Mouse (Mus musculus): ENCODE measurements around the gene Mtmr11. TPM values are rescaled to one million over a fixed set of nuclear protein-coding genes. Genes with fewer than 3 reads are reported as not detected.

Gene Mtmr11
- total RNA-seq, 1 experiment: 4.0 TPM

- Histone ChIP-seq H3K36me3 (ENCODE audit: control insufficient read depth, insufficient read depth, low read length, poor library complexity, severe bottlenecking) (0 out of 2 replicates have a peak, but pooled peaks cover 2% of the 10 kb centered on the region), H3K9me3 (ENCODE audit: control insufficient read depth, insufficient read depth, low read depth, low read length) (no peaks in the 10 kb centered on the region), H3K27ac (ENCODE audit: insufficient read depth, low read depth, low read length, poor library complexity, severe bottlenecking) (no peak overlapping the region), H3K4me3 (ENCODE audit: insufficient read depth in 1 of 2, low read depth in 1 of 2, low read length in 2 of 2, poor library complexity in 1 of 2, severe bottlenecking in 1 of 2) (no peak overlapping the region; a peak in 1 of 4 replicates), H3K4me1 (ENCODE audit: control insufficient read depth in 2 of 2, insufficient read depth in 2 of 2, low read length in 2 of 2, poor library complexity in 1 of 2) (peaks cover 11 to 25% of the 10 kb centered on the region in 2 experiments), H3K9ac (ENCODE audit: insufficient read depth, low read depth, low read length, poor library complexity, severe bottlenecking) (no peak overlapping the region)
- DNase-seq (ENCODE audit: low read depth, low spot score): no peak
- in situ Hi-C loops (cut with MboI; ENCODE audit: low sequenced_read_pairs in 2 of 2, unreplicated experiment in 2 of 2): no loop called here
- no peak for TF ChIP-seq MAFK (IDR thresholded peaks at IDR 0.05; ENCODE audit: insufficient read depth, low read depth, low read length)
Measured at GRCm38 (mm10) chr3:96160222-96160802, 1.5 kb upstream of the Mtmr11 start.

GRCm38 (mm10) chr3:96160803-96161516 lies 844 bp upstream of the Mtmr11 start:
- Histone ChIP-seq H3K27ac (ENCODE audit: insufficient read depth, low read depth, low read length, poor library complexity, severe bottlenecking) (no peak overlapping the region), H3K4me1 (ENCODE audit: control insufficient read depth in 2 of 2, insufficient read depth in 2 of 2, low read length in 2 of 2, poor library complexity in 1 of 2) (peaks cover 11 to 21% of the 10 kb centered on the region in 2 experiments), H3K9ac (ENCODE audit: insufficient read depth, low read depth, low read length, poor library complexity, severe bottlenecking) (no peak overlapping the region), H3K4me3 (ENCODE audit: insufficient read depth in 1 of 2, low read depth in 1 of 2, low read length in 2 of 2, poor library complexity in 1 of 2, severe bottlenecking in 1 of 2) (peak overlapping the region; percentile 51 to 64), H3K9me3 (ENCODE audit: control insufficient read depth, insufficient read depth, low read depth, low read length) (no peaks in the 10 kb centered on the region), H3K36me3 (ENCODE audit: control insufficient read depth, insufficient read depth, low read length, poor library complexity, severe bottlenecking) (no peaks in the 10 kb centered on the region)
- TF ChIP-seq HCFC1 (IDR thresholded peaks at IDR 0.05; ENCODE audit: borderline replicate concordance, insufficient read depth, low read length): no peak
- TF ChIP-seq CHD2 (IDR thresholded peaks at IDR 0.05; ENCODE audit: low read depth, low read length): no peak
- TF ChIP-seq ZC3H11A (IDR thresholded peaks at IDR 0.05; ENCODE audit: borderline replicate concordance, low read depth, low read length): no peak
- no peak for TF ChIP-seq ZNF384 (IDR thresholded peaks at IDR 0.05; ENCODE audit: low read depth, low read length)
- TF ChIP-seq MAFK (IDR thresholded peaks at IDR 0.05; ENCODE audit: insufficient read depth, low read depth, low read length): no peak
- DNase-seq (ENCODE audit: low read depth, low spot score): peak; percentile 53
- in situ Hi-C loops (cut with MboI; ENCODE audit: low sequenced_read_pairs in 2 of 2, unreplicated experiment in 2 of 2): no loop called here

GRCm38 (mm10) chr3:96163040-96163439 lies 1.2 kb downstream of the Mtmr11 start:
- DNase-seq (ENCODE audit: low read depth, low spot score): no peak
- Histone ChIP-seq H3K36me3 (ENCODE audit: control insufficient read depth, insufficient read depth, low read length, poor library complexity, severe bottlenecking) (no peaks in the 10 kb centered on the region), H3K4me3 (ENCODE audit: insufficient read depth in 1 of 2, low read depth in 1 of 2, low read length in 2 of 2, poor library complexity in 1 of 2, severe bottlenecking in 1 of 2) (no peak overlapping the region), H3K9me3 (ENCODE audit: control insufficient read depth, insufficient read depth, low read depth, low read length) (no peaks in the 10 kb centered on the region), H3K27ac (ENCODE audit: insufficient read depth, low read depth, low read length, poor library complexity, severe bottlenecking) (no peak overlapping the region), H3K4me1 (ENCODE audit: control insufficient read depth in 2 of 2, insufficient read depth in 2 of 2, low read length in 2 of 2, poor library complexity in 1 of 2) (peaks cover 8 to 20% of the 10 kb centered on the region in 2 experiments; a peak in 3 of 4 replicates), H3K9ac (ENCODE audit: insufficient read depth, low read depth, low read length, poor library complexity, severe bottlenecking) (no peak overlapping the region)
- in situ Hi-C loops (cut with MboI; ENCODE audit: low sequenced_read_pairs in 2 of 2, unreplicated experiment in 2 of 2): no loop called here
- TF ChIP-seq ZC3H11A (IDR thresholded peaks at IDR 0.05; ENCODE audit: borderline replicate concordance, low read depth, low read length) (no peak), CHD2 (IDR thresholded peaks at IDR 0.05; ENCODE audit: low read depth, low read length) (no peak), ZNF384 (IDR thresholded peaks at IDR 0.05; ENCODE audit: low read depth, low read length) (no peak), HCFC1 (IDR thresholded peaks at IDR 0.05; ENCODE audit: borderline replicate concordance, insufficient read depth, low read length) (no peak), MAFK (IDR thresholded peaks at IDR 0.05; ENCODE audit: insufficient read depth, low read depth, low read length) (no peak)

DNA sequence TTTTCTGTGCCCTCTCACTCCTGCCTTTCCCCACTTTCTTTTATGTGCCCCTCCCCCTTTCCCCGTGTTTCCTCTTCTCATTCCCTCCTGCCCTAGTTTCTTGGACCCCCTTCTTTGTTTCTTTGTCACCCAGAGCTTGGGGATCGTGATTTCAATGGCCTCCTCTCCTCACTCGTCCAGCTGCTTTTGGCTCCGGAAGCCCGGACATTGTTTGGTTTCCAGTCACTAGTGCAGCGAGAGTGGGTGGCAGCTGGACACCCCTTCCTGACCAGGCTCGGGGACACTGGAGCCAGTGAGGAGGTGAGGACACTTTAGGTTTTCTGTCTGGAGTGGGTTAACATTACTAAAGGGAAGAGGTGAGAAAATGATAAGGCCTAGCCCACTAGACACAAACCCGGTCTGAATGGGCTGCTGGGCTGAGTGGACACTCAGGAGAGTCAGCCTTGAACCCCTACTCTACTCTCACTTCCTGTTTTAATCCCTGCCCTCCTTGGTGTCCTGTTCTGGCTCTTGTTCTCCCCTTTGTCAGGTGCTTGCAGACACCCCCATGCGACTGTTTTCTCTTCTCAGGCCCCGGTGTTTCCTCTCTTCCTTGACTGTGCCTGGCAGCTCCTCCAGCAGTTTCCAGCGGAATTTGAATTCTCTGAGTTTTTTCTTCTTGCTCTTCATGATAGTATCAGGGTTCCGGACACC lies 6.8 kb downstream of the Mtmr11 start:
- Histone ChIP-seq H3K27ac (ENCODE audit: insufficient read depth, low read depth, low read length, poor library complexity, severe bottlenecking) (no peak overlapping the region), H3K4me1 (ENCODE audit: control insufficient read depth in 2 of 2, insufficient read depth in 2 of 2, low read length in 2 of 2, poor library complexity in 1 of 2) (peaks cover 3 to 12% of the 10 kb centered on the region in 2 experiments; a peak in 2 of 4 replicates), H3K36me3 (ENCODE audit: control insufficient read depth, insufficient read depth, low read length, poor library complexity, severe bottlenecking) (peaks cover 4% of the 10 kb centered on the region; the same call in 1 of the 2 replicates), H3K9me3 (ENCODE audit: control insufficient read depth, insufficient read depth, low read depth, low read length) (no peaks in the 10 kb centered on the region), H3K4me3 (ENCODE audit: insufficient read depth in 1 of 2, low read depth in 1 of 2, low read length in 2 of 2, poor library complexity in 1 of 2, severe bottlenecking in 1 of 2) (no peak overlapping the region), H3K9ac (ENCODE audit: insufficient read depth, low read depth, low read length, poor library complexity, severe bottlenecking) (no peak overlapping the region)
- TF ChIP-seq ZNF384 (IDR thresholded peaks at IDR 0.05; ENCODE audit: low read depth, low read length): no peak
- no peak for TF ChIP-seq CHD2 (IDR thresholded peaks at IDR 0.05; ENCODE audit: low read depth, low read length)
- DNase-seq (ENCODE audit: low read depth, low spot score): no peak
- in situ Hi-C loops (cut with MboI; ENCODE audit: low sequenced_read_pairs in 2 of 2, unreplicated experiment in 2 of 2): no loop called here
